Mouse (Mus musculus) intestine, postnatal 0 days (tissue): ENCODE results near the gene Csde1. TPM values are rescaled to one million over a fixed set of nuclear protein-coding genes. Genes with fewer than 3 reads are reported as not detected.

ENCODE experiments used
- ATAC-seq: fragments of 200-750 bp; cut with Nextera tagmentation; 2 replicates; pipeline ENCODE4 v1.8.0; 2017; ENCODE audit warnings: mild to moderate bottlenecking, moderate TSS enrichment, moderate library complexity
- H3K27ac ChIP-seq: fragments of 300-500 bp; sonication (generic); 2 replicates; pipeline ENCODE4 v1.5.1; 2014; ENCODE audit warnings: mild to moderate bottlenecking, low read depth, low read length, moderate library complexity
- H3K27me3 ChIP-seq: fragments of 300-500 bp; sonication (generic); replicated peaks from 2 replicates; pipeline ENCODE4 v1.6.1; 2014; ENCODE audit warnings: low read length, mixed read lengths; ENCODE audit not compliant: control insufficient read depth, insufficient read depth
- H3K36me3 ChIP-seq: fragments of 300-500 bp; sonication (generic); 2 replicates; pipeline ENCODE4 v1.6.1; 2014; ENCODE audit warnings: mild to moderate bottlenecking, moderate library complexity; ENCODE audit not compliant: control insufficient read depth, insufficient read depth
- H3K4me1 ChIP-seq: fragments of 300-500 bp; sonication (generic); replicated peaks from 2 replicates; pipeline ENCODE4 v1.6.1; 2014; ENCODE audit warnings: antibody characterized with exemption, low read length, mixed read lengths; ENCODE audit not compliant: control insufficient read depth, insufficient read depth
- H3K4me2 ChIP-seq: fragments of 300-500 bp; sonication (generic); replicated peaks from 2 replicates; pipeline ENCODE4 v1.6.1; 2014; ENCODE audit warnings: low read depth, mild to moderate bottlenecking, moderate library complexity
- H3K4me3 ChIP-seq: fragments of 300-500 bp; sonication (generic); 2 replicates; pipeline ENCODE4 v1.5.1; 2014; ENCODE audit warnings: low read depth, low read length
- H3K9ac ChIP-seq: fragments of 300-500 bp; sonication (generic); 2 replicates; pipeline ENCODE4 v1.6.1; 2014; ENCODE audit warnings: mild to moderate bottlenecking, low read depth, low read length
- H3K9me3 ChIP-seq: fragments of 300-500 bp; sonication (generic); 2 replicates; pipeline ENCODE4 v1.6.1; 2016; ENCODE audit warnings: mixed run types; ENCODE audit not compliant: control insufficient read depth
- CTCF ChIP-seq: sonication (generic); IDR thresholded peaks from 2 replicates; pipeline ENCODE4 v1.5.1; 2016; ENCODE audit warnings: low read depth, mild to moderate bottlenecking, control low read depth, antibody characterized with exemption, moderate library complexity
- WGBS: fragments of 180-500 bp; shearing (Covaris S2); extraction: QIAGEN DNeasy Blood & Tissue Kit; methylation state at CpG from one replicate; pipeline ENCODE4 v1.1.7; 2014; 5-methylcytosine and 5-hydroxymethylcytosine counted together
- polyA plus RNA-seq: library from polyadenylated mRNA; unstranded; fragments of >200 nt; fragmentation: Nextera tagmentation; extraction: Ambion mirVana; gene quantifications from 2 replicates; pipeline ENCODE4 v1.2.1, GENCODE M21; 2015

Csde1 gene
- polyA plus RNA-seq, 1 experiment from 2014 or later = 113 TPM

DNA sequence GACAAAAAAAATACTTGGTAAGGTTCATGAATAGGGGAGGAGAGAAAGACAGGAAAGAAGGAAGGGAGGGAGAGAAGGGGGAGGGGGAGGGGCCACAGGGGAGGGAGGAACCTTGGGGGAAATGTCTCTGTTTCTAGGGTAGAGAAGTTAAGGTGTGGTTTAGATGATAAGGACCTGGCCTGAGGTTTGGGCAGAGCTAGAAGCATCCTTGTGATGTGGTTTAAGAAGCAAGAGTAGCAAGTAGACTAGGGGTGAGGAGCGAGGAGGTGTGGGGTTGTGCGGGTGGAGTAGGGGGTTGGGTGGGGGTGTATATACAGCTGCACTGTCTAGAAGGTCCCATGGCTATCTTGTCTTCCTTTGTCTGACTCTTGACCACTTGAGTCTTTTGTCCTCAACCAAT lies 71.5 kb downstream of the Csde1 start:
- H3K36me3 ChIP-seq = no peaks in the 10 kb centered on the region
- H3K4me3 ChIP-seq = no peak overlapping the region
- 100% methylated on average over 2 of the region's 2 CpGs for WGBS
- no peaks in the 10 kb centered on the region for H3K9me3 ChIP-seq
- H3K27ac ChIP-seq = no peak overlapping the region
- no peaks in the 10 kb centered on the region for H3K4me1 ChIP-seq
- H3K27me3 ChIP-seq = 0 out of 2 replicates have a peak, but pooled peaks cover 6% of the 10 kb centered on the region
- no peak for TF ChIP-seq CTCF
- H3K9ac ChIP-seq = no peak overlapping the region
- ATAC-seq = no peak
- no peak overlapping the region for H3K4me2 ChIP-seq

- no peak for TF ChIP-seq CTCF
- Histone ChIP-seq H3K4me2 (no peak overlapping the region), H3K9ac (no peak overlapping the region), H3K4me3 (no peak overlapping the region), H3K27me3 (no peaks in the 10 kb centered on the region), H3K27ac (no peak overlapping the region), H3K4me1 (0 out of 2 replicates have a peak, but pooled peaks cover 4% of the 10 kb centered on the region), H3K9me3 (no peaks in the 10 kb centered on the region), H3K36me3 (no peaks in the 10 kb centered on the region)
- 77% methylated on average over 23 of the region's 23 CpGs for WGBS
- no peak for ATAC-seq
Measured at GRCm38 (mm10) chr3:103098662-103099061, 78.4 kb downstream of the Csde1 start.

DNA sequence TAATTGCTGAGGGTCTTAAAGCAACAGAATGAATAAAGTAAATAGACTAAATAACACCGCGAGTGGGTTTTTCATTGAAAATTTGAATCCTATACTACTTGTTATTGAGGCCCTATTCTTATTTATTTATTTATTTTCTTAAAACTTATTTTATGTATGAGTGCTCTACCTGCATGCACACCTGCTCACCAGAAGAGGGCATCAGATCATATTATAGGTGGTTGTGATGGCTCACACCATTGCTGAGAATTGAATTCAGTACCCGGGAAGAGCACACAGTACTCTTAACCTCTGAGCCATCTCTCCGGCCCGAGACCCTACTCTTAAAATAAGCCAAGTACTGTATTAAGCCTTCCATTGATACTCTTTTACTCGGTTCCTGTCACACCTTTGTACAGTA lies 79.4 kb downstream of the Csde1 start:
- Histone ChIP-seq H3K9ac (no peak overlapping the region), H3K9me3 (no peaks in the 10 kb centered on the region), H3K4me1 (0 out of 2 replicates have a peak, but pooled peaks cover 4% of the 10 kb centered on the region), H3K36me3 (no peaks in the 10 kb centered on the region), H3K4me3 (no peak overlapping the region), H3K27ac (no peak overlapping the region), H3K4me2 (no peak overlapping the region), H3K27me3 (no peaks in the 10 kb centered on the region)
- ATAC-seq = no peak
- TF ChIP-seq CTCF = peak; percentile 52
- 84% methylated on average over 6 of the region's 6 CpGs for WGBS

DNA sequence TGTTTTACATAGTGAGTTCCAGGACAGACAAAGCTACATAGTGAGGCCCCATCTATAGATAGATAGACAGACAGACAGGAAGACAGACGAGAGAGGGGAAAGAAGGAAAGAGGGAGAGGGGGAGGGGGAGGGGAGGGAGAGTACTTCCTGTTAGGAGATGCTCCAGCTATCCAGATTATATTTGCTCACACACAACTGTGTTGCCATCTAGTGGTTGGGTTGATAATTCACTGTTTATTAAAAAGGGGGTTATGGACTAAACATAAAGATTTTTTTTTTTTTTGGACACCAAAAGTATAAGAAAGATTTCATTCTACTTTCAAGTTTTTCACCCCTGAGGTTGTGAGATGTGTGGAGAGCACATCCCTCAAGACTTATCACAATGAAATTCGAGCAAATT lies 80.5 kb downstream of the Csde1 start:
- 47% methylated on average over 2 of the region's 2 CpGs for WGBS
- peak; percentile 54 for TF ChIP-seq CTCF

GRCm38 (mm10) chr3:103101194-103101593 lies 81.0 kb downstream of the Csde1 start:
- 0 out of 2 replicates have a peak, but pooled peaks cover 4% of the 10 kb centered on the region for H3K4me1 ChIP-seq
- H3K4me2 ChIP-seq = no peak overlapping the region
- H3K36me3 ChIP-seq = no peaks in the 10 kb centered on the region
- H3K27me3 ChIP-seq = no peaks in the 10 kb centered on the region
- no peak overlapping the region for H3K4me3 ChIP-seq
- no peak overlapping the region for H3K27ac ChIP-seq
- WGBS = 56% methylated on average over 5 of the region's 5 CpGs
- ATAC-seq = no peak
- peak; percentile 39 for TF ChIP-seq CTCF
- H3K9me3 ChIP-seq = no peaks in the 10 kb centered on the region
- no peak overlapping the region for H3K9ac ChIP-seq

More for the DNA sequence above, 80.5 kb downstream of the Csde1 start:
- Histone ChIP-seq H3K9ac (no peak overlapping the region), H3K27ac (no peak overlapping the region), H3K4me2 (no peak overlapping the region), H3K4me3 (no peak overlapping the region), H3K36me3 (no peaks in the 10 kb centered on the region), H3K4me1 (0 out of 2 replicates have a peak, but pooled peaks cover 4% of the 10 kb centered on the region), H3K9me3 (no peaks in the 10 kb centered on the region), H3K27me3 (no peaks in the 10 kb centered on the region)
- no peak for ATAC-seq

GRCm38 (mm10) chr3:103101909-103102308 lies 81.7 kb downstream of the Csde1 start:
- no peaks in the 10 kb centered on the region for H3K27me3 ChIP-seq
- H3K36me3 ChIP-seq = no peaks in the 10 kb centered on the region
- H3K9me3 ChIP-seq = no peaks in the 10 kb centered on the region
- peak overlapping the region; percentile 55 for H3K4me3 ChIP-seq
- H3K4me1 ChIP-seq = 0 out of 2 replicates have a peak, but pooled peaks cover 4% of the 10 kb centered on the region
- WGBS = under 1% methylated on average over 14 of the region's 14 CpGs
- no peak overlapping the region for H3K27ac ChIP-seq
- H3K4me2 ChIP-seq = peak overlapping the region; percentile 91
- H3K9ac ChIP-seq = no peak overlapping the region
- TF ChIP-seq CTCF = no peak
- peak; percentile 22; the same call in 1 of the 2 replicates for ATAC-seq
